Comparison of ENCODE assay signal across 23 mouse cellular contexts in the genomic region with DNA sequence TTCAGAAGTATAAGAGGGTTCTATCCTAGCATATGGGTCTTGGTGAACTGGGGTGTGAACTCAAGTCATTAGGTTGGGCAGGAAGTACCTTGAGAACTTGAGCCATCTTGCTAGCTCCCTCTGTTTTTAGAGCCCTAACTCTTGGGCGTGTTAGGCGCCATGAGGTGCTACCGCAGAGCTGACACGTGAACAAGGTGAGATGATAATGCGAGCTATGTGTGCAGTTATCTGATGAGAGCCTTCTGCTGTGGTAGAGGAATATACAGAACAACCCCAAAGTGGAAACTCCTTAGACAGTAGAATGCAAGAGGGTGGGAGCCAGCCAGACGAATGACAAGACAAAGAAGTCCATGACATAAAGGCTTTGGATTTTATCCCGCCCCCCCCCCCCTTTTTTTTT. TPM values are rescaled to one million over a fixed set of nuclear protein-coding genes. Genes with fewer than 3 reads are reported as not detected.
DNase-seq lines count a peak whose midpoint lies in the region; ATAC-seq and TF ChIP-seq lines count a peak whose summit lies in the region.
"Had no signal": no experiment of that assay in that cellular context is flagged by ENCODE, and none has a peak within 500 bp of the region (broad histone marks: within the 10 kb centered on the region; RNA-seq: fewer than 3 reads in every experiment).

No protein-coding gene starts in this region.

- ATAC-seq in forebrain, embryonic 13.5 days = no peak
- no peak for ATAC-seq in forebrain, embryonic 11.5 days (replicated peaks; ENCODE audit: low FRiP score)
- no peak for ATAC-seq in liver, postnatal 0 days
- ATAC-seq in forebrain, embryonic 15.5 days (replicated peaks) = no peak
- ATAC-seq: inflammation-experienced regulatory T-cells, adult 6 months had no signal

- WGBS in forebrain, embryonic 13.5 days = 75% methylated on average over 7 of the region's 7 CpGs
- 81% methylated on average over 7 of the region's 7 CpGs for WGBS in forebrain, embryonic 11.5 days
- 60% methylated on average over 7 of the region's 7 CpGs for WGBS in liver, postnatal 0 days (ENCODE audit: insufficient replicate concordance)
- WGBS in forebrain, embryonic 15.5 days = 71% methylated on average over 7 of the region's 7 CpGs

- no peaks in the 10 kb centered on the region for H3K9me3 ChIP-seq in forebrain, embryonic 13.5 days (replicated peaks)
- no peaks in the 10 kb centered on the region for H3K9me3 ChIP-seq in forebrain, embryonic 11.5 days (ENCODE audit: control insufficient read depth, low read length)
- no peaks in the 10 kb centered on the region for H3K9me3 ChIP-seq in liver, postnatal 0 days (ENCODE audit: low read length)
- H3K9me3 ChIP-seq in forebrain, embryonic 15.5 days = no peaks in the 10 kb centered on the region
- H3K9me3 ChIP-seq: embryonic facial prominence, embryonic 12.5 days; heart, embryonic 13.5 days; liver, embryonic 13.5 days; midbrain, embryonic 12.5 days had no signal

- no peak for TF ChIP-seq EP300 in liver, postnatal 0 days (IDR thresholded peaks at IDR 0.05; ENCODE audit: low read depth)

- peaks cover 38% of the 10 kb centered on the region for H3K36me3 ChIP-seq in forebrain, embryonic 13.5 days (ENCODE audit: poor library complexity, severe bottlenecking)
- peaks cover 12% of the 10 kb centered on the region for H3K36me3 ChIP-seq in forebrain, embryonic 11.5 days (ENCODE audit: control insufficient read depth, insufficient read depth, low read length)
- H3K36me3 ChIP-seq in liver, postnatal 0 days (replicated peaks; ENCODE audit: insufficient read depth, low read length) = peaks cover 26% of the 10 kb centered on the region
- H3K36me3 ChIP-seq in forebrain, embryonic 15.5 days = peaks cover 32% of the 10 kb centered on the region

- no peak for TF ChIP-seq CTCF in liver, postnatal 0 days (IDR thresholded peaks at IDR 0.05; ENCODE audit: low read depth)

- H3K4me1 ChIP-seq in forebrain, embryonic 13.5 days = peaks cover 47% of the 10 kb centered on the region
- peaks cover 14% of the 10 kb centered on the region for H3K4me1 ChIP-seq in forebrain, embryonic 11.5 days (replicated peaks; ENCODE audit: control insufficient read depth, insufficient read depth, low read length)
- peaks cover 38% of the 10 kb centered on the region for H3K4me1 ChIP-seq in liver, postnatal 0 days (ENCODE audit: insufficient read depth)
- peaks cover 36% of the 10 kb centered on the region for H3K4me1 ChIP-seq in forebrain, embryonic 15.5 days

- DNase-seq in forebrain, embryonic 11.5 days (ENCODE audit: low spot score) = no peak
- no peak for DNase-seq in liver, postnatal 0 days
- no peak for DNase-seq in liver
- DNase-seq in urinary bladder, postnatal 10 days (ENCODE audit: low spot score) = no peak
- DNase-seq in c-Kit-positive CD71-positive TER-119-positive erythroid progenitor cells, embryonic 14.5 days (ENCODE audit: low spot score) = no peak
- DNase-seq: adrenal gland, adult 8-10 months; cerebellum, adult 9-11 months; gastrocnemius, postnatal 14 days; heart, adult 18-20 months; heart, postnatal 4 days; kidney, adult 2 months; kidney, postnatal 25 days; liver, embryonic 13.5 days; retina, postnatal 1 day; thymus, adult 2 months had no signal

- H3K4me2 ChIP-seq in forebrain, embryonic 13.5 days = no peak overlapping the region
- H3K4me2 ChIP-seq in forebrain, embryonic 11.5 days (ENCODE audit: low read depth, low read length, severe bottlenecking) = no peak overlapping the region
- no peak overlapping the region for H3K4me2 ChIP-seq in liver, postnatal 0 days (ENCODE audit: low read depth, low read length)
- H3K4me2 ChIP-seq in forebrain, embryonic 15.5 days (replicated peaks) = no peak overlapping the region
- H3K4me2 ChIP-seq: embryonic facial prominence, embryonic 12.5 days; liver, embryonic 13.5 days; midbrain, embryonic 12.5 days had no signal

- H3K27ac ChIP-seq in forebrain, embryonic 13.5 days = peak overlapping the region; percentile 75; the same call in 1 of the 2 replicates
- no peak overlapping the region for H3K27ac ChIP-seq in forebrain, embryonic 11.5 days (ENCODE audit: low read depth, low read length)
- 0 out of 2 replicates have a peak overlapping the region, but pooled peaks have one; percentile 16 for H3K27ac ChIP-seq in liver, postnatal 0 days (ENCODE audit: low read depth)
- H3K27ac ChIP-seq in forebrain, embryonic 15.5 days (replicated peaks) = peak overlapping the region; percentile 63; the same call in 1 of the 2 replicates
- H3K27ac ChIP-seq: liver, embryonic 13.5 days; macrophage had no signal

- H3K9ac ChIP-seq in forebrain, embryonic 13.5 days = no peak overlapping the region
- H3K9ac ChIP-seq in forebrain, embryonic 11.5 days (ENCODE audit: low read length) = no peak overlapping the region
- H3K9ac ChIP-seq in liver, postnatal 0 days (replicated peaks) = no peak overlapping the region
- no peak overlapping the region for H3K9ac ChIP-seq in forebrain, embryonic 15.5 days (replicated peaks)
- H3K9ac ChIP-seq: embryonic facial prominence, embryonic 12.5 days; heart, embryonic 13.5 days; liver, embryonic 13.5 days; midbrain, embryonic 12.5 days had no signal

- no peak overlapping the region for H3K4me3 ChIP-seq in forebrain, embryonic 13.5 days
- H3K4me3 ChIP-seq in forebrain, embryonic 11.5 days (ENCODE audit: low read depth, low read length) = no peak overlapping the region
- no peak overlapping the region for H3K4me3 ChIP-seq in liver, postnatal 0 days (ENCODE audit: low read depth, low read length)
- no peak overlapping the region for H3K4me3 ChIP-seq in forebrain, embryonic 15.5 days
- H3K4me3 ChIP-seq: embryonic facial prominence, embryonic 12.5 days; erythroblast, embryonic 14.5 days; heart, embryonic 13.5 days; liver, embryonic 13.5 days; midbrain, embryonic 12.5 days had no signal

- H3K27me3 ChIP-seq in forebrain, embryonic 13.5 days = no peaks in the 10 kb centered on the region
- no peaks in the 10 kb centered on the region for H3K27me3 ChIP-seq in forebrain, embryonic 11.5 days (ENCODE audit: control insufficient read depth, insufficient read depth, low read length)
- no peaks in the 10 kb centered on the region for H3K27me3 ChIP-seq in liver, postnatal 0 days (ENCODE audit: insufficient read depth, low read length)
- no peaks in the 10 kb centered on the region for H3K27me3 ChIP-seq in forebrain, embryonic 15.5 days
- H3K27me3 ChIP-seq: embryonic facial prominence, embryonic 12.5 days; heart, embryonic 13.5 days; liver, embryonic 13.5 days; midbrain, embryonic 12.5 days had no signal

RNA-seq across cellular contexts. Expression of a gene that starts 4.8 kb away (rescaled TPM):
- polyA plus RNA-seq in forebrain, embryonic 13.5 days (2015; fragmentation: Nextera tagmentation; extraction: Ambion mirVana) = 13.6 and 14.5 TPM in 2 replicates
- 17.2 and 17.8 TPM in 2 replicates for polyA plus RNA-seq in forebrain, embryonic 11.5 days (2014; fragmentation: Nextera tagmentation; extraction: Ambion mirVana)
- polyA plus RNA-seq in liver, postnatal 0 days (2015; fragmentation: Nextera tagmentation; extraction: Ambion mirVana) = 5.2 and 5.9 TPM in 2 replicates
- polyA plus RNA-seq in forebrain, embryonic 15.5 days (2015; fragmentation: Nextera tagmentation; extraction: Ambion mirVana) = 16.5 and 16.9 TPM in 2 replicates

RNA-seq across cellular contexts. Expression of a gene that starts 27.3 kb away (rescaled TPM):
- polyA plus RNA-seq in forebrain, embryonic 13.5 days (2015; fragmentation: Nextera tagmentation; extraction: Ambion mirVana) = 3.2 and 4.6 TPM in 2 replicates
- polyA plus RNA-seq in forebrain, embryonic 11.5 days (2014; fragmentation: Nextera tagmentation; extraction: Ambion mirVana) = 4.8 and 6.3 TPM in 2 replicates
- polyA plus RNA-seq in liver, postnatal 0 days (2015; fragmentation: Nextera tagmentation; extraction: Ambion mirVana) = 2.1 and 2.6 TPM in 2 replicates
- polyA plus RNA-seq in forebrain, embryonic 15.5 days (2015; fragmentation: Nextera tagmentation; extraction: Ambion mirVana) = 4.9 and 6.3 TPM in 2 replicates
